Mouse (Mus musculus) liver, embryonic 14.5 days (tissue): ENCODE measurements around the gene Inpp4b.

Source experiments
- CTCF ChIP-seq: IDR thresholded peaks from 2 replicates; pipeline ENCODE4 v1.5.1; 2016; ENCODE audit warnings: antibody characterized with exemption, low read depth, control low read depth
- EP300 ChIP-seq: IDR thresholded peaks from 2 replicates; pipeline ENCODE4 v1.6.1; 2016; ENCODE audit warnings: antibody characterized with exemption, low read depth

GRCm38 (mm10) chr8:81707436-81707835, 365.1 kb downstream of the Inpp4b start:
- TF ChIP-seq CTCF (no peak), EP300 (no peak)
